Mouse (Mus musculus): ENCODE measurements at regions not wholly inside any gene's neighbourhood (a gene's known extent, or its start where the extent isn't known, plus 50 kb on each side); places are given as distances from the start of the nearest gene placed in this dataset.

GRCm38 (mm10) chr5:74121861-74122630 lies 53.8 kb upstream of the Usp46 start:
- peak; percentile 11 for DNase-seq (ENCODE audit: low spot score)

DNA sequence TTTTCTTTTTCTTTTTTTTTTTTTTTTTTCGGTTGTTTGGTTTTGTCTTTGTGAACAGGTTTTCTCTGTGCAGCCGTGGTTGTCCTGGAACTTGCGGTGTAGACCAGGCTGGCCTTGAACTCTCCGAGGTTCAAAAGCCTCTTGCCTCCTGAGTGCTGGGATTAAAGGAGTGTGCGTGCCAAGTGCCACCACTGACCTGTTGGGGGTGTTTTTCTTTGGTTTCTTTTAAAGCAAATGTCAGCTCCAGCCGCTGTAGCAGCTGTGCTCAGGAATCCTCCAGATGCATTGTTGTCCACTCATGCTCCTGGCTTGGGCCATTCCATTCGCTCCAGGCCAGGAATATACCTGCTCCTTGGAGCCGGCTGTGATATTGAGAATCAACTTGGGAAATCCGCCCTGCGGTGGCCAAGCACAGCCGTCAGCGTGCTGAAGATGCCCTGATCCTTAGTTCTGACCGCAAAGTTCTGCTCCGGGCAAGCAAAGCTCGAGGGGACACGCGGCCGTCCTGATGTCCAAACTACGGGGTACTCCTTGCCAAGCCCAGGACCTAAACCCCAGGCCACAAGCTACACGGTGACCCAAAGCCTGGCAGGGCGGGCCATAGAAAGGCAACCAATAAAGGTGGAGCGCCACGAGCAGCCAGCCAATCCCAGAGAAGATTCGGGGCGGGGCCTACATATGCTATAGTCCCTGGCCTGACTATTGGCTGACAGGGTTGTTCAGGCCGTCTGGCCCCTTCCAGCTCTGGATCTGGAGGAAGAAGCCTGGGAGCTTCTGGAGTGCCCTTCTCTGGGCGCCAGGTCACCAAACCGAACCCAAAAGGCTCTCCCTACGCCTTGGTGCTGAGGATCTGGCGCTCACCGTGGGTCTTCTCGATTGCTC lies 58.0 kb upstream of the Usp46 start:
- DNase-seq (ENCODE audit: low spot score) = peak; percentile 74

GRCm38 (mm10) chr5:74127518-74127917 lies 59.3 kb upstream of the Usp46 start:
- no peak for DNase-seq (ENCODE audit: low spot score)

DNA sequence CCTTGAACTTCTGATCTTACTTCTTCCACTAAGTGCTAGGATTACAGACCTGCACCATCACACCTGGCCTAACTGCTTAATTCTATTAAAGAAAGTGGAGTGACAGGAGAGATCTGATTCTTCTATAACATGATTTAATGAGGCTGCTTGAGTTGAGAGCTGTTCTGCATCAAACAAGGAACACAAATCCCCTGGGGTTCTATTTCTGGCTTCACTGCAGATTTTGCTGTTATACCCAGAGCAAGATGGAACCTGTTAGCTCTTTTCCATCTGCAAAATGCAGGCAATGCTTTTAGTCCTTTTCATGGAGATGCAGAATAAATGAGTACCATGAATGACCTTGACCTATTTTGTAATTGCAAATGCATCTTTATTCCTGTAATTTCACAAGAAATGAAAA lies 61.4 kb upstream of the Usp46 start:
- DNase-seq (ENCODE audit: low spot score) = no peak

DNA sequence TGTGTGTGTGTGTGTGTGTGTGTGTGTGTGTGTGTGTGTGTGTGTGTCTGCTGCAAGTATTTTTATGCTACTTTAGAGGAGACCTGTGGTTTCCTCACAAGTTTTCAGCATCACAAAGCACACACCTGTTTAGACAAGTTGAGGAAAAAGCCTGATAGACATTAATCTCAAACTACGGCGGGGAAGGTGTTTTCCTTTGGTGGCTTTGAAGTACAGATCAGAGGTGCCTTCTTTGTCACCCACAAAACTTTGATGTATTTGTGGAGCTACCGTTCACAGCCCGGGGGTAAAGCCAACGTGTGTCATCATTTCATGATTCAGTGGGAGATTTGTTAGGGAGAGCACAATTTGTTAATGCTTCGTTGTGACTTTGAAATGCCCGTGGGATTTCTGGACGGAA lies 62.4 kb upstream of the Rasl11b start:
- peak; percentile 63 for DNase-seq (ENCODE audit: low spot score)

GRCm38 (mm10) chr5:74136377-74136776 lies 58.7 kb upstream of the Rasl11b start:
- no peak for DNase-seq (ENCODE audit: low spot score)

- no peak for DNase-seq (ENCODE audit: low spot score)
Observed at GRCm38 (mm10) chr5:74136868-74137439, 58.1 kb upstream of the Rasl11b start.

GRCm38 (mm10) chr5:74143994-74144393 lies 51.1 kb upstream of the Rasl11b start:
- DNase-seq (ENCODE audit: low spot score) = no peak

GRCm38 (mm10) chr5:74144765-74145164 lies 50.3 kb upstream of the Rasl11b start:
- DNase-seq (ENCODE audit: low spot score) = no peak

Data from thymus, postnatal 0 days (tissue).